Mouse (Mus musculus): ENCODE data around the gene Dhx40. TPM values are rescaled to one million over a fixed set of nuclear protein-coding genes. Genes with fewer than 3 reads are reported as not detected.
"Not testable (repeated sequence)": the region's sequence is repeated elsewhere in the genome, so short reads cannot be mapped to it uniquely, and the experiment has no call there.

The Dhx40 gene
- polyA plus RNA-seq, 1 experiment from 2014 or later, result 24.2 TPM

GRCm38 (mm10) chr11:86813256-86813655 lies 5.7 kb upstream of the Dhx40 start:
- ATAC-seq (ENCODE audit: low read depth); H3K4me1 ChIP-seq (replicated peaks); H3K9me3 ChIP-seq: not testable (repeated sequence)

GRCm38 (mm10) chr11:86811326-86811630 lies 3.7 kb upstream of the Dhx40 start:
- Histone ChIP-seq H3K36me3 (no peaks in the 10 kb centered on the region), H3K9me3 (no peaks in the 10 kb centered on the region), H3K27ac (replicated peaks) (no peak overlapping the region), H3K9ac (no peak overlapping the region), H3K27me3 (peaks cover 7% of the 10 kb centered on the region; the same call in 1 of the 2 replicates), H3K4me3 (no peak overlapping the region), H3K4me2 (no peak overlapping the region), H3K4me1 (replicated peaks) (peaks cover 8% of the 10 kb centered on the region)
- WGBS, result 83% methylated on average over 1 of the region's 1 CpGs
- ATAC-seq (ENCODE audit: low read depth), result no peak

More at GRCm38 (mm10) chr11:86813256-86813655, 5.7 kb upstream of the Dhx40 start:
- not testable (repeated sequence) for H3K9ac ChIP-seq; H3K27ac ChIP-seq (replicated peaks); H3K27me3 ChIP-seq; H3K36me3 ChIP-seq; H3K4me2 ChIP-seq; H3K4me3 ChIP-seq
- 75% methylated on average over 5 of the region's 11 CpGs for WGBS

GRCm38 (mm10) chr11:86810572-86811325 lies 3.2 kb upstream of the Dhx40 start:
- Histone ChIP-seq H3K4me1 (replicated peaks) (peaks cover 11% of the 10 kb centered on the region), H3K27ac (replicated peaks) (no peak overlapping the region), H3K9ac (no peak overlapping the region), H3K4me2 (no peak overlapping the region), H3K36me3 (peaks cover 4% of the 10 kb centered on the region; the same call in 1 of the 2 replicates), H3K9me3 (no peaks in the 10 kb centered on the region), H3K4me3 (no peak overlapping the region), H3K27me3 (peaks cover 7% of the 10 kb centered on the region; the same call in 1 of the 2 replicates)
- 88% methylated on average over 2 of the region's 2 CpGs for WGBS
- ATAC-seq (ENCODE audit: low read depth), result no peak

GRCm38 (mm10) chr11:86809828-86810227 lies 2.3 kb upstream of the Dhx40 start:
- Histone ChIP-seq H3K4me3 (no peak overlapping the region), H3K27me3 (peaks cover 7% of the 10 kb centered on the region; the same call in 1 of the 2 replicates), H3K27ac (replicated peaks) (no peak overlapping the region), H3K9ac (no peak overlapping the region), H3K4me2 (no peak overlapping the region), H3K9me3 (no peaks in the 10 kb centered on the region), H3K36me3 (peaks cover 10% of the 10 kb centered on the region; the same call in 1 of the 2 replicates), H3K4me1 (replicated peaks) (peaks cover 11% of the 10 kb centered on the region)
- 65% methylated on average over 4 of the region's 4 CpGs for WGBS
- no peak for ATAC-seq (ENCODE audit: low read depth)

- ATAC-seq (ENCODE audit: low read depth), result peak; percentile 94
- peaks cover 7% of the 10 kb centered on the region; the same call in 1 of the 2 replicates for H3K27me3 ChIP-seq
- WGBS, result under 1% methylated on average over 25 of the region's 25 CpGs
- peak overlapping the region; percentile 71 for H3K4me3 ChIP-seq
- peak overlapping the region; percentile 75 for H3K4me2 ChIP-seq
- H3K4me1 ChIP-seq (replicated peaks), result peaks cover 11% of the 10 kb centered on the region
- H3K9ac ChIP-seq, result peak overlapping the region; percentile 64
- no peaks in the 10 kb centered on the region for H3K9me3 ChIP-seq
- peak overlapping the region; percentile 85 for H3K27ac ChIP-seq (replicated peaks)
- H3K36me3 ChIP-seq, result peaks cover 30% of the 10 kb centered on the region
These were observed 507 bp downstream of the Dhx40 start for GRCm38 (mm10) chr11:86807001-86807477.

GRCm38 (mm10) chr11:86794161-86794560 lies 13.4 kb downstream of the Dhx40 start:
- Histone ChIP-seq H3K9ac (no peak overlapping the region), H3K4me3 (no peak overlapping the region), H3K36me3 (peaks cover 77% of the 10 kb centered on the region), H3K27me3 (no peaks in the 10 kb centered on the region), H3K9me3 (no peaks in the 10 kb centered on the region), H3K4me2 (no peak overlapping the region), H3K27ac (replicated peaks) (no peak overlapping the region), H3K4me1 (replicated peaks) (no peaks in the 10 kb centered on the region)
- 92% methylated on average over 1 of the region's 1 CpGs for WGBS
- ATAC-seq (ENCODE audit: low read depth), result no peak

- not testable (repeated sequence) for H3K9ac ChIP-seq; H3K27me3 ChIP-seq; H3K4me1 ChIP-seq (replicated peaks); H3K4me2 ChIP-seq; H3K27ac ChIP-seq (replicated peaks); ATAC-seq (ENCODE audit: low read depth); H3K4me3 ChIP-seq; H3K9me3 ChIP-seq
- peaks cover 80% of the 10 kb centered on the region for H3K36me3 ChIP-seq
- 98% methylated on average over 5 of the region's 5 CpGs for WGBS
These were observed 20.1 kb downstream of the Dhx40 start for GRCm38 (mm10) chr11:86787436-86787835.

GRCm38 (mm10) chr11:86785767-86786166 lies 21.8 kb downstream of the Dhx40 start:
- Histone ChIP-seq H3K9ac (no peak overlapping the region), H3K4me3 (no peak overlapping the region)
- ATAC-seq (ENCODE audit: low read depth), result no peak

GRCm38 (mm10) chr11:86769884-86770283 lies 37.7 kb downstream of the Dhx40 start:
- Histone ChIP-seq H3K4me2 (no peak overlapping the region), H3K27ac (replicated peaks) (no peak overlapping the region), H3K9me3 (no peaks in the 10 kb centered on the region), H3K27me3 (no peaks in the 10 kb centered on the region), H3K4me1 (replicated peaks) (no peaks in the 10 kb centered on the region), H3K4me3 (no peak overlapping the region), H3K36me3 (peaks cover 53% of the 10 kb centered on the region), H3K9ac (no peak overlapping the region)
- WGBS, result 88% methylated on average over 4 of the region's 4 CpGs
- ATAC-seq (ENCODE audit: low read depth), result no peak

More at GRCm38 (mm10) chr11:86785767-86786166, 21.8 kb downstream of the Dhx40 start:
- no peaks in the 10 kb centered on the region for H3K4me1 ChIP-seq (replicated peaks)
- no peak overlapping the region for H3K4me2 ChIP-seq
- H3K9me3 ChIP-seq, result no peaks in the 10 kb centered on the region
- no peaks in the 10 kb centered on the region for H3K27me3 ChIP-seq
- H3K27ac ChIP-seq (replicated peaks), result no peak overlapping the region
- peaks cover 81% of the 10 kb centered on the region for H3K36me3 ChIP-seq
- 99% methylated on average over 2 of the region's 2 CpGs for WGBS

- H3K27me3 ChIP-seq, result no peaks in the 10 kb centered on the region
- WGBS, result 94% methylated on average over 2 of the region's 2 CpGs
- no peak overlapping the region for H3K27ac ChIP-seq (replicated peaks)
- no peak for ATAC-seq (ENCODE audit: low read depth)
- H3K36me3 ChIP-seq, result peaks cover 8% of the 10 kb centered on the region; the same call in 1 of the 2 replicates
- no peaks in the 10 kb centered on the region for H3K9me3 ChIP-seq
- no peaks in the 10 kb centered on the region for H3K4me1 ChIP-seq (replicated peaks)
- no peak overlapping the region for H3K4me2 ChIP-seq
- H3K9ac ChIP-seq, result no peak overlapping the region
- H3K4me3 ChIP-seq, result no peak overlapping the region
These were observed 43.0 kb downstream of the Dhx40 start for GRCm38 (mm10) chr11:86764501-86764900.

- not testable (repeated sequence) for H3K4me2 ChIP-seq; H3K27me3 ChIP-seq; H3K9me3 ChIP-seq; H3K36me3 ChIP-seq; H3K4me1 ChIP-seq (replicated peaks); ATAC-seq (ENCODE audit: low read depth); H3K9ac ChIP-seq; H3K27ac ChIP-seq (replicated peaks); H3K4me3 ChIP-seq
- WGBS, result 92% methylated on average over 11 of the region's 11 CpGs
These were observed 44.4 kb downstream of the Dhx40 start for GRCm38 (mm10) chr11:86763127-86763526.

GRCm38 (mm10) chr11:86760357-86760756 lies 47.2 kb downstream of the Dhx40 start:
- Histone ChIP-seq H3K4me2 (no peak overlapping the region), H3K4me3 (no peak overlapping the region), H3K4me1 (replicated peaks) (peaks cover 18% of the 10 kb centered on the region), H3K9ac (no peak overlapping the region), H3K9me3 (no peaks in the 10 kb centered on the region), H3K27ac (replicated peaks) (no peak overlapping the region), H3K36me3 (no peaks in the 10 kb centered on the region), H3K27me3 (no peaks in the 10 kb centered on the region)
- no peak for ATAC-seq (ENCODE audit: low read depth)

- no peak overlapping the region for H3K4me3 ChIP-seq
- H3K36me3 ChIP-seq, result no peaks in the 10 kb centered on the region
- no peak overlapping the region for H3K4me2 ChIP-seq
- no peaks in the 10 kb centered on the region for H3K9me3 ChIP-seq
- ATAC-seq (ENCODE audit: low read depth), result no peak
- 93% methylated on average over 2 of the region's 2 CpGs for WGBS
- peaks cover 23% of the 10 kb centered on the region for H3K4me1 ChIP-seq (replicated peaks)
- no peaks in the 10 kb centered on the region for H3K27me3 ChIP-seq
- H3K9ac ChIP-seq, result no peak overlapping the region
- H3K27ac ChIP-seq (replicated peaks), result no peak overlapping the region
These were observed 47.7 kb downstream of the Dhx40 start for GRCm38 (mm10) chr11:86759886-86760285.
